Mouse (Mus musculus) forebrain, embryonic 11.5 days (tissue): ENCODE results near the gene Rpia. TPM values are rescaled to one million over a fixed set of nuclear protein-coding genes. Genes with fewer than 3 reads are reported as not detected.

Experiments
- ATAC-seq: fragments of 200-750 bp; cut with Nextera tagmentation; replicated peaks from 2 replicates; pipeline ENCODE4 v1.8.0; 2017; ENCODE audit warnings: moderate TSS enrichment; ENCODE audit not compliant: low FRiP score
- DNase-seq: peaks from one replicate; pipeline ENCODE4 v3.0.0-alpha.2; 2017; ENCODE audit warnings: low spot score
- H3K27ac ChIP-seq: fragments of 300-500 bp; sonication (generic); 2 replicates; pipeline ENCODE4 v1.5.1; 2014; ENCODE audit warnings: low read depth, low read length
- H3K27me3 ChIP-seq: fragments of 300-500 bp; sonication (generic); 2 replicates; pipeline ENCODE4 v1.6.1; 2014; ENCODE audit warnings: mild to moderate bottlenecking, low read length, mixed read lengths; ENCODE audit not compliant: control insufficient read depth, insufficient read depth
- H3K36me3 ChIP-seq: fragments of 300-500 bp; sonication (generic); 2 replicates; pipeline ENCODE4 v1.6.1; 2014; ENCODE audit warnings: mild to moderate bottlenecking, low read length, moderate library complexity, mixed read lengths; ENCODE audit not compliant: control insufficient read depth, insufficient read depth
- H3K4me1 ChIP-seq: fragments of 300-500 bp; sonication (generic); replicated peaks from 2 replicates; pipeline ENCODE4 v1.6.1; 2014; ENCODE audit warnings: low read length, mixed read lengths; ENCODE audit not compliant: control insufficient read depth, insufficient read depth
- H3K4me2 ChIP-seq: fragments of 300-500 bp; sonication (generic); 2 replicates; pipeline ENCODE4 v1.6.1; 2014; ENCODE audit warnings: low read depth, mild to moderate bottlenecking, low read length, moderate library complexity, mixed read lengths; ENCODE audit not compliant: severe bottlenecking
- H3K4me3 ChIP-seq: fragments of 300-500 bp; sonication (generic); 2 replicates; pipeline ENCODE4 v1.5.1; 2014; ENCODE audit warnings: low read depth, low read length
- H3K9ac ChIP-seq: fragments of 300-500 bp; sonication (generic); 2 replicates; pipeline ENCODE4 v1.6.1; 2014; ENCODE audit warnings: low read length
- H3K9me3 ChIP-seq: fragments of 300-500 bp; sonication (generic); 2 replicates; pipeline ENCODE4 v1.6.1; 2016; ENCODE audit warnings: low read length, mixed read lengths; ENCODE audit not compliant: control insufficient read depth
- WGBS: fragments of 180-500 bp; shearing (Covaris S2); extraction: QIAGEN DNeasy Blood & Tissue Kit; methylation state at CpG from one replicate; pipeline ENCODE4 v1.1.7; 2014; 5-methylcytosine and 5-hydroxymethylcytosine counted together
- polyA plus RNA-seq: library from polyadenylated mRNA; unstranded; fragments of >200 nt; fragmentation: Nextera tagmentation; extraction: Ambion mirVana; gene quantifications from 2 replicates; pipeline ENCODE4 v1.2.1, GENCODE M21; 2014

The Rpia gene
- polyA plus RNA-seq = 2.0 and 3.3 TPM in 2 replicates

- DNase-seq (peak; percentile 98), ATAC-seq (peak; percentile 98)
- no peaks in the 10 kb centered on the region for H3K36me3 ChIP-seq
- peak within 1 kb of the TSS; percentile 71 for H3K9ac ChIP-seq
- H3K4me2 ChIP-seq = peak within 1 kb of the TSS; percentile 67
- H3K27ac ChIP-seq = no peak within 1 kb of the TSS
- H3K27me3 ChIP-seq = no peaks in the 10 kb centered on the region
- H3K4me1 ChIP-seq = no peaks in the 10 kb centered on the region; the same call in 1 of the 2 replicates
- H3K9me3 ChIP-seq = no peaks in the 10 kb centered on the region
- peak within 1 kb of the TSS; percentile 65 for H3K4me3 ChIP-seq
- under 1% methylated on average over 54 of the region's 62 CpGs for WGBS
Measured at GRCm38 (mm10) chr6:70791824-70792535, at the start of gene Rpia. TSS of gene Rpia (minus strand) at chr6:70792232.

- 75% methylated on average over 5 of the region's 5 CpGs for WGBS
- ATAC-seq = no peak
- Histone ChIP-seq H3K4me1 (no peaks in the 10 kb centered on the region; the same call in 1 of the 2 replicates), H3K36me3 (no peaks in the 10 kb centered on the region), H3K9me3 (no peaks in the 10 kb centered on the region), H3K27ac (no peak overlapping the region), H3K27me3 (no peaks in the 10 kb centered on the region), H3K9ac (no peak overlapping the region), H3K4me2 (no peak overlapping the region), H3K4me3 (no peak overlapping the region)
- no peak for DNase-seq
Measured at GRCm38 (mm10) chr6:70840281-70840680, 48.2 kb upstream of the Rpia start.

DNA sequence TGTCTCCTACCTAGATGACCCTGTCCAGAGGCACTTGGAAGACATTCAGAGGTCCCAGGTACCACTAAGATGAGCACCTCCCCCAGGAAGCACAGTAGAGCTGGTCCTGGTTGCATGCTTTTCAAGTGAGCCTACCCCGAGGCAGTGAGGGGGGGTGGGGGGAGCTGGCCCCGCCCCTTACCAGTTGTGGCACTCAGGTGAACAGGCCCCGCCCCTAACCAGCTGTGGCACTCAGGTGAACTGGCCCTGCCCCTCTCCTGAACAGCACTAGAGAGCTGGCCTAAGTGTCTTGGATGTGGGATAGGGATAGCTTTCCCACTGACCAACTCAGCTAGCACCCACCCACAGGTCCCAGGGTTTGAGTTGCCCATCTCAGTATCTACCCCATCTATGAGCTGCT lies 46.5 kb upstream of the Rpia start:
- no peak for ATAC-seq
- WGBS = 37% methylated on average over 3 of the region's 3 CpGs
- H3K27me3 ChIP-seq = no peaks in the 10 kb centered on the region

DNA sequence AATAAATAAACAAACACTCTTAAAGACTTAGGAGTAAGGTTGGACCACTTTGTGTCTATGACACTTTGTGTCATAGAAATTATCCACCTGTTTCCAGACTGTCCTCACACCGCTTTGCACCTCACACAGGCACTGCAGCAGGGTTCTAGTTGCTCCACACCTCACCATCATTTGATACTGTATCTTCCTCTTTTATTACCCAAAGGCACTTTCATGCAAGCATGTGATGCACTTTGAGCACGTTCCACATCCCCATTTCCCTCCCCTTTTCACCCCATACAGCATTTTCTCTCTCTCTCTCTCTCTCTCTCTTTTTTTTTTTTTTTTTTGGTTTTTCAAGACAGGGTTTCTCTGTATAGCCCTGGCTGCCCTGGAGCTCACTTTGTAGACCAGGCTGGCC lies 45.3 kb upstream of the Rpia start:
- Histone ChIP-seq H3K4me2 (no peak overlapping the region), H3K9ac (no peak overlapping the region), H3K9me3 (no peaks in the 10 kb centered on the region), H3K4me1 (no peaks in the 10 kb centered on the region), H3K27me3 (no peaks in the 10 kb centered on the region), H3K36me3 (no peaks in the 10 kb centered on the region), H3K27ac (no peak overlapping the region), H3K4me3 (no peak overlapping the region)
- WGBS = 85% methylated on average over 2 of the region's 2 CpGs
- no peak for DNase-seq
- ATAC-seq = no peak

More for the DNA sequence above, 46.5 kb upstream of the Rpia start:
- no peak overlapping the region for H3K27ac ChIP-seq
- DNase-seq = no peak
- no peak overlapping the region for H3K4me3 ChIP-seq
- H3K9ac ChIP-seq = no peak overlapping the region
- H3K4me2 ChIP-seq = no peak overlapping the region
- no peaks in the 10 kb centered on the region for H3K36me3 ChIP-seq
- H3K9me3 ChIP-seq = no peaks in the 10 kb centered on the region
- H3K4me1 ChIP-seq = no peaks in the 10 kb centered on the region; the same call in 1 of the 2 replicates

GRCm38 (mm10) chr6:70831179-70831839 lies 39.3 kb upstream of the Rpia start:
- WGBS = 83% methylated on average over 10 of the region's 10 CpGs
- no peak overlapping the region for H3K4me2 ChIP-seq

DNA sequence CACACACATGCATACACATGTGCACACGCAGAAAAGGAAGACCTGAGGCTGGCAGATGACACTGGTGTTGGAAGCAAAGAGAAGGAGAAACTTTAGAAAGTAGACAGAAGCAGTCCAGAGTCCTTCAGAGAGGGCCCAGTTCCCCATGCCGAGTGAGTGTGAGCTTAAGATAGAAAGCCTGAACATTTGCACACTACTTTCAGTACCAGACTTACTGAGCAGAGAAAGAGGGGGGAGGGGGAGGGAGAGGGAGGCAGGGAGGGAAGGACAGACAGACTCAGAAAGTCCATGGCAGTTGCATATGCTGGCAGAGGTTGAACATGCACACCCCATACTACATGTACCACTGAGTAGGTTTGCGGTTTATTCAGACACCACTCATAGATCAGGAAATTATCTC lies 38.5 kb upstream of the Rpia start:
- Histone ChIP-seq H3K4me2 (no peak overlapping the region), H3K36me3 (no peaks in the 10 kb centered on the region), H3K4me3 (no peak overlapping the region), H3K9ac (no peak overlapping the region), H3K4me1 (no peaks in the 10 kb centered on the region), H3K27me3 (no peaks in the 10 kb centered on the region), H3K9me3 (no peaks in the 10 kb centered on the region), H3K27ac (no peak overlapping the region)
- WGBS = 86% methylated on average over 3 of the region's 3 CpGs
- no peak for ATAC-seq
- DNase-seq = no peak

More at GRCm38 (mm10) chr6:70831179-70831839, 39.3 kb upstream of the Rpia start:
- Histone ChIP-seq H3K36me3 (no peaks in the 10 kb centered on the region), H3K4me3 (no peak overlapping the region), H3K4me1 (no peaks in the 10 kb centered on the region), H3K27me3 (no peaks in the 10 kb centered on the region), H3K27ac (no peak overlapping the region), H3K9ac (no peak overlapping the region), H3K9me3 (no peaks in the 10 kb centered on the region)
- DNase-seq (no peak), ATAC-seq (no peak)

DNA sequence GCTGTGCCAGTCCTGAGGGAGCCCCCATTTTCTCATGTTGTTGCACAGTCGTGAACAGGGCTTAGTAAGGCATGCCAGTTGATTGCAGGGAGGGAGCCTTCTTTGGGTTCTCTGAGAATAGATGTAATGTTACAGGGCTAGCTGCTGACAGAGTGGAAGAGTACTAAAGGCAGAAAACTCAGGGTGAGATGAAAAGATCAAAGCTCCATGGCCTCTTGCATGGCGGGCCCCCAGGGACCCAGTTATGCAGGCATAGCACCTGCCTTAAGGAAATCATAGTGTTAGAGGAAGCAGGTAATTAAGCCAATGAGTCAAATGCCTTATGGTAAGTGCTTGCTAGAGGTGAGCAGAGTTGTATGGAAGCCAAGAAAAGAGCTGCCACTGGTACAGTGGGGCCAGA lies 37.4 kb upstream of the Rpia start:
- Histone ChIP-seq H3K4me2 (no peak overlapping the region), H3K4me3 (no peak overlapping the region), H3K27ac (no peak overlapping the region), H3K27me3 (no peaks in the 10 kb centered on the region), H3K36me3 (no peaks in the 10 kb centered on the region), H3K9ac (no peak overlapping the region), H3K9me3 (no peaks in the 10 kb centered on the region), H3K4me1 (no peaks in the 10 kb centered on the region)
- ATAC-seq (no peak), DNase-seq (no peak)
- 68% methylated on average over 2 of the region's 2 CpGs for WGBS

DNA sequence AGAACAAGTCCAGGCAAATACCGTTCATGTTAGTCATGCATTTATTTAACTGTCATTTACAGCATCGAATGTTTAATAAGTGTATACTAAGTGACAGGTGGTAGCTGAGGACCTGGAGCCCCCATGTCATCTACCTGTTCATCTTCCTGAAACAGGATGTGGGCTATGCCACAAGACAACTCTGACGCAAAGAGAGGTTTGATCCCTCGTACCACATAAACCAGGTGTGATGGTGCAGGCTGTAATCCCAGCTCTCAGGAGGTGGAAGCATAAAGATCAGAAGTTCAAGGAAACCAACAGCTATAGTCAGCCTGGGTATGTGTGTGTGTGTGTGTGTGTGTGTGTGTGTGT lies 32.9 kb upstream of the Rpia start:
- H3K4me1 ChIP-seq = no peaks in the 10 kb centered on the region
- peak overlapping the region; percentile 64 for H3K4me2 ChIP-seq
- WGBS = 56% methylated on average over 4 of the region's 4 CpGs
- H3K9ac ChIP-seq = no peak overlapping the region; the same call in none of the 2 replicates
- no peaks in the 10 kb centered on the region for H3K36me3 ChIP-seq
- ATAC-seq (no peak), DNase-seq (no peak)
- no peak overlapping the region for H3K27ac ChIP-seq
- no peaks in the 10 kb centered on the region for H3K9me3 ChIP-seq
- peak overlapping the region; percentile 39 for H3K4me3 ChIP-seq
- H3K27me3 ChIP-seq = no peaks in the 10 kb centered on the region
